Mouse (Mus musculus) c-Kit-positive CD71-positive TER-119-positive erythroid progenitor cells, embryonic 14.5 days (primary cell): ENCODE results near the gene Ttll6.
A peak's percentile ranks its signal among the peaks of the same experiment; 100 is the strongest.

Source experiments
- DNase-seq: peaks from one replicate; pipeline ENCODE4 v3.0.0-alpha.2; 2013; ENCODE audit warnings: low spot score

Gene Ttll6

DNA sequence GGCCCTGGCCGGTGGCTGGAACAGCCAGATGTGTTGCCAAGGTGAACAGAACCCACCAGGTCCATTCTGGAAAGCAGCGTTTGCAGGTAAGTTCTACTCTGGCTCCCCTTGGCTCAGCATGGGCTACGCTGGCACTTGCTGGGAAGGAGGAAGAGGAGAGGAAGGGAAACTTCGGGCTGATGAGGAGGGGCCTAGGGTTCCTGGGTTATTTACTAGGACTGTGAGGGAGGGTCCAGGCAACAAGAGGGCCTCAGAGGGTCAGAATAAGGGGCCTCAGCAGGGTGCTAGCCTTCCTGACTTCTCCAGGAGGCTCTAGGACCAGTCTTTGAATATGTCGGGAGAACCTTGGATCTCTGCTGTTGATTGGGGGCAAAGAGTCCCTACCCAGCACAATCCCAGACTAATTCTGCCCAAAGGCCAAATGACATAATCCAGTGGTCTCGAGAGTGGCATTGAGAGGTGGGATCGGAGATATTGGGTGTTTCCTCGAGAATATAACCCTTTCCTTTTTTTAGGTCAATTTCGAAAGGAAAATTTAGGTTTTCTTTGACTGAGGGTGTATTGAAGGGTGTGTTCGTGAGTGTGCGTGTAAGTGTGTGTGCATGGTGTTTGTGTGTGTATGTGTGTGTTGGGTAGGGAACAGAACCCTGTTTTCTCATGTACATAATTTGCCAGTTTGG is 61.5 kb downstream of the Ttll6 start:
- DNase-seq: no peak

DNA sequence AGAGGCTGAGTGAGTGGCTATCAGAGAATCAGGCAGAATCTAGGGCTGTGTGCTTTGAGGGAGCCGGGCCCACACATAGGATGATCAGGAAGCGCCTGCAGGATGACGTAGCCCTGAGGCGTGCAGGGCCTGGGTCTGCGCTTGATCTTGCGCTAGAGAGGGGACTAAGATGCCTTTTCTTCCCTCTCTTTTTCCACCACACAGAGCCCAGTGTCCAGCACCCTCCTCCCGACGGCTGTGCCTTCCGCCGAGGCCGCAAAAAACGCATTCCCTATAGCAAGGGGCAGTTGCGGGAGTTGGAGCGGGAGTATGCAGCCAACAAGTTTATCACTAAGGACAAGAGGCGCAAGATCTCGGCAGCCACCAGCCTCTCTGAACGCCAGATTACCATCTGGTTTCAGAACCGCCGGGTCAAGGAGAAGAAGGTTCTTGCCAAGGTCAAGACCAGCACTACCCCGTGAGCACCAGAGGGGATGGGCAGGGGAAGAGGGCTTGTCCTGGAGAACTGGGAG is 62.2 kb downstream of the Ttll6 start:
- DNase-seq: no peak

DNA sequence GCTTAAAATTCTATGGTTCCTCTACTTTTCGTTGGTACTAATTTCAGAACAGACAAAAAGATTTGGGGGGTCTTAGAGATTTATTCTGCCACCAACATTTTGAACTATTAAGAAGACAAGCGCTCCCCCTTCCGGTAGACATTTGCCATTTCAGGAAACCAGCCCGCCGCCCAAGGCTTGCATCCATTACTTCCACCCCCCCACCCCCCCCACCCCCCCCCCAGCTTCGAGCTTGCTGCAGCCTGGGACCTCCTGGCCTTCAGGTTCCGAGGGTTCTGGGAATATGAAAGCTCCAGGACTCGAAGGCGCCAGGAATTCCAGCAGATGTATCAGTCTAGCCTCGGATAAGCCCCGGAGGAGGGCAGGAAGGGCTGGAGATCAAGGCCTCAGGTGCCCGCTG is 65.1 kb downstream of the Ttll6 start:
- peak; percentile 14 for DNase-seq

DNA sequence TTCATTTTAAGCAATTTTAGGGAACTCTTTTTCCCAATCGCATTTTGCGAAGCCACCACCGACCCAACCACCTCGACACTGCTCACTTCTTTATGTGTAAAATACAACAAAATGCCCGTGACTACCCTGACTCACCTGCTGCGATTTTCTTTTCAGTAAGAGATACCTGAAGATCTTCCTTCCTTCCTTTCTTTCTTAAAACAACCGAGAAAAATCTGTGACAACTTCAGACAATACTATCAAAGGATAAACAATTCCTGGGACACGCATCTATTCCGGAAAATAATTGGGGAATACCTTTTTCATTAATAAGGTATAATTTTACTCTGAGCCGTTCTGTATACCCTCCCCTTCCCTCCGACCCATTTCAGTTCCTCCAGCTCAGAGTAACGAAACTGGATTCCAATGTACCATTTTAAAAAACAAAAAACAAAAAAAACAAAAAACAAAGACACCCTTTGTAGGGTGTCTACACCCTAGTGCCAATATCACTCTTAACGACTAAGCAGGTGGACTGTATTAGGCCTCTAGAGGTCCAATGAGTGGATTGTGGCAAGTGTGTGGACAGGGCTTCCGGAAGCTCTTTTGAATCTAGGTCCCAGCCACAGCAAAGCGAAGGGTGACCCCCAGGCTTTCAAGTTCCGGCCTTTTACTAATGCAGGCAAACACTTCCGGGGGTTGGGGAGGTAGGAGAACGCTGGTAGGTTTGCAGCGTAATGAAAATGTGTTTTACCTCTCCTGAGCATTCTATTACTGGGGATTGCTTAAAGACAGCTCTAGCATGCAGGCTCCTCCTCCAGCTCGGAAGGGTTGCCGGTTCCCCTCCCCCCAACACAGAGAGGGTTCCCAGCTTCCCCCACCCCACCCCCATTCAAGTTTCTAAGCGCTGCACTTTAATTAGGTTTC is 65.8 kb downstream of the Ttll6 start:
- no peak for DNase-seq

DNA sequence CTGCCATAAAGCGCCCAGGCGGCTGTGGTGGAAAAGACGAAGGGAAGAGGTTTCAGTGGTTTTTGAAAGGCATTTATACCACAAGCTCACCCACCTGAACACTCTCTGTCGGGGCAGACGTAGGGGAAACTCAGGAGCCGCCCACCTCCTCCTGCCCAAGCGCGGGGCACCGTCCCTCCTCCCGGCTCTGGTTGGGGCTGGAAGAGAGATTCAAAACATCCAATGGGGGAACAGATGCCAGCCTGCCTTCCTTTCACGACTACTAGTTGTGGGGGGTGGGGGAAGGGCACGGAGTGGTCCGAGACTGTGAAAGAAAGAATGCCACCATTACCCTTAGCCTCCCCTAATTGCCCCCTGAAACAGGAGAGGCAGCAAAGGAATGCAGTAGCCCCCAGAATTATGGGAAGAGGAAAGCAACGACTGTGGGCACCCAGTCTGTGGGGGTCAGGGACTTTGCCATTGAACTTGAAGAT is 66.6 kb downstream of the Ttll6 start:
- no peak for DNase-seq

DNA sequence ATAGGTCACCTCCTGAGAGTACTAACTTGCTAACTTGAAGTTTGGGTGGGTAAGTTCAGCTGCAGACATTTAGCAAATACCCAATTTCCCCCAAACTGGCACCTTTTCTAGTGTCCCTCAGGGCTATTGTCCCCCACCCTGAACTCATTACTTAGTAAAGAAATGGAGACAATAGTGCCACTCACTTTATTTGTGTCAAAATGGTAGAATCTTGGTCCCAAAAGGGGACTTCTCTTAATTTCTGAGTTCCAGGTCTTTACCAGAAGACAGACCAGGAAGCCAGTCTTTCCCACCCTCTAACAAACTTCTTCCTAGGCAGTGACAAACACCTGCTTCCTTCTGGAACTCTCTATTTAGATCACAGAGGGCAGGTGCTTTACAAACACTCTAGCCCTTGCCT is 68.2 kb downstream of the Ttll6 start:
- DNase-seq: no peak

DNA sequence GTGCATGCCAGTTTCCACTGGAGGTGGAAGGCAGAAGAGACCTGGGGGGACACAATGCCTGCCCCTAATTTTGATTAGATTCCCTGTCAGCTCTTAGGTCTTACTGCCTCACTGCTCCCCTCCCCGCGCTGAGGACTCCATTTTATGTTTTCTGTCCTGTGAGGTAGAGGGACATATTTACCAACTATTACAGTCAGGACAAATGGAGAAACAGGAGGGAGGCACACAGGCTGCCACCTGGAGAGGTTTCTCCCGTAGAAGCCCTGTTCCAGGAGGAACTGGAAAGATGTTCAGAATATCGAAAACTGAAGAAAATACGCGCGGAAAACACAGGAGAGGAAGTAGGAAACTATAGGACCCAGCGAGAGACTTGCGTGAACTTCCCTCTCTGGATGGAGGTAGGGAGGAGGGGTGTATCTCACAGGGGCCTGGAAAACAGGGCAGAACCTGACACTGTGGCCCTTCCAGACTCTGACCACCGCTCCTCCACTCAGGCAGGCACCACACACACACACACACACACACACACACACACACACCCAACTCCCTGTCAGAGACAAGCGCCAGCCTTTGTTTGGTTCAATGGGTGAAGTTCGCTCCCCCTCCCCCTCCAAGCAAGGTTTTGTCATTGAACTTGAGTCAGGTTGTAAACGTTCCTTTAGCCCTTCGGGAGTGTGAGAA is 69.0 kb downstream of the Ttll6 start:
- DNase-seq: no peak

DNA sequence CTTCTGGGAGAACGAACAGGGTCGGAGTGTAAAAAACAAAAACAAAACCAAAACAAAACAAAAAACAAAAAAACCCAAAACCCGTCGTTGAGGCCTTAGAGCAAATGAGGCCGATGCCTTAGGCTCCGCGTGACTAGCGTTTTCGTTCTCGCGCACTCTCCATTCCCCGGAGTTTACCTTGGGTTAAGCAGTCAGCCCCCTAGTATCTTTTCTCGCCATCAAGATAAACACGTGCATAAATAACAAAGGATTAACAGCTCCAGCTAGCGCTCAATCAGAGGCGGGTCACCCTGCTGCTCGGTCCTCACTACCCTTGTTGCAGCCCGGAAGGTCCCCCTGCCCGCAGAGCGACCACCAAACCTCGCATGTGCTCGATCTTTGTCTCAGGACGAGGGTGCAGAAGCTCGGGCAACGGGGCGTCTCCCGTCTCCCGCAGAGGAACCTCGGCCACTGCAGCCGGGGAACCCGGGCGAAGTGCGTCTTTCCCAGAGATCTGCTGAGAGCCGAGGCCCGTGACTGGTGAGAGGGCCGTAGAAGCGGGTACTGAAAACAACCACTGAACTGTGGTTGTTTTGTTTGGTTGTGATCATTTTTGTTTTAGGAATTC is 69.7 kb downstream of the Ttll6 start:
- no peak for DNase-seq

DNA sequence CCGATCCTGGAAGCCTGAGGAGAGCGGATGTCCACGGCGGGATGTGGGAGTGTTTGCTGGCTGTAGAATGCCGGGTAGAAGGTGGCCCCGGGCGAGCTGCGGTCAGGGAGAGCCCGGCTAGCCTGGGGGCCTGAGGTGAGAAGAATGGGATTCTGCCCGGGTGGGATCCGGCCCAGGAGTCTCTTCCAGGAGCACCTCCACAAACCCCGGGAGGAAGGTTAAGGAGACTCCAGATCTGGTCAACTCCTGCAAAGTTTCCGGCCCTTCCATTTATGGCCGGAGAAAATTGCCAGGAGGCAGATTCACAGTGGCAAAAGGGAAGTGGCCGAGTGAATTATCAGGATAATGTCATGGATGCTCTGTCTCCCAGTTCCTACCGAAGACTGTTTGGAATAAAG is 70.2 kb downstream of the Ttll6 start:
- DNase-seq: no peak

DNA sequence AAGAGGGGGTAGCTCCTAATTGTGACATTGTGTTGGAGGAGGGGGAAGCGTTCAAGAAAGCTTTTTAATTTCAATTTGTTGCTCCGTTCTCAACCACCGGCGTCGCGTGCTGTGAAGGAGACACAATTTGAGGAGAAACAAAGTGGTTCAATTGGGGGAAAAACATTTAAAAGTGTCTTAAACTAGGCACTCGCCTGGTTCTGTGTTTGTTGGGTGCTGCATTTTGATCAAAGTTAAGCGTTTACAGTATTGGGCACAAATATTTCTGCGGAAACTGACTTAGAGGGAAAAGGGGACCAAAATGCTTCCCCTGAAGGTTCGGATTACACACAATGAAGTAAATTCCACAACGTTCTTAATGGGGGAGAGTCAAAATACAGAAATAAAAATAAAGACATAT is 70.8 kb downstream of the Ttll6 start:
- DNase-seq: no peak

DNA sequence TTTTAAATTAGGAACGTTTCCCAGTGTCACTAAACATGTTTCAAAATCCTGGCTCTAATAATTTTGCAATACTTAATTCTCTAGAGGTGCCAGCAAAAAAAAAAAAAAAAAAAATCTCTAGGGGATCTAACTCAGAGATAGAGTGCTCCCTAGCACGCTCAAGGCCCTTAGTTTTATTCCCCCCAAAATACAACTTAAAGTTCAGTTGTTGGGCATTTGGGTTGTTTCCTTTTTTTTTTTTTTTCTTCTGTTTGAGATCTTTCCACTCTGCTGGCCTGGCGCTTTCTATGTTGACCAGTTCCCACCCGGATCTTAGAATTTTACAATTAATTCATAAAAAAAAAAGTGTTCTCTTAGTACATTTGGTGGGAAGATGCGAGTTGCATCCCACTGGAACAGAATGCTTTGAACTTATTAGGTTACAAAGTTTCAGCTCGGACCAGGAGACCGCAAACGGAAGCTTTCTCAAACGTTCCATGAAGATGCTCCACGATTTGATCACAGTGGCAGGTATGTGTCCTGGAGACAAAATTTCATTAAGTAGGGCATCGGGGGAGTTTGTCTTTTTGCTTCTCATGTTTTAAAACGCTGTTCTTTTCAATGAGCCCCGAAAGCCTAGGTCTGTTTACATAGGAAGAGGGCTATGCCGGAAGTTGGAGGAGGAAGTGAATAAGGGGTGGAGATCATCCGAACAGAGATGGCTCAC is 72.0 kb downstream of the Ttll6 start:
- no peak for DNase-seq
